Mouse (Mus musculus): ENCODE measurements around the gene Shank2.

GRCm38 (mm10) chr7:144407675-144408074, 405.9 kb downstream of the Shank2 start:
- TF ChIP-seq CTCF (IDR thresholded peaks at IDR 0.05; ENCODE audit: low read depth) (no peak), EP300 (optimal IDR thresholded peaks at IDR 0.05) (no peak)
